Mouse (Mus musculus) lung, adult 2 months (tissue): ENCODE results near the gene Ror2. TPM values are rescaled to one million over a fixed set of nuclear protein-coding genes. Genes with fewer than 3 reads are reported as not detected.

Experiments
- DNase-seq: peaks from one replicate; pipeline ENCODE4 v3.0.0; 2022
- H3K4me1 ChIP-seq: fragments of 200-500 bp; 2 replicates; pipeline ENCODE4 v1.6.1; 2011; ENCODE audit warnings: low read length; ENCODE audit not compliant: control insufficient read depth, insufficient read depth
- H3K4me3 ChIP-seq: fragments of 200-500 bp; replicated peaks from 2 replicates; pipeline ENCODE3; 2011; ENCODE audit warnings: low read depth, mild to moderate bottlenecking, control low read depth, low read length; ENCODE audit errors: extremely low read depth
- CTCF ChIP-seq: fragments of 200-500 bp; IDR thresholded peaks from 2 replicates; pipeline ENCODE4 v1.5.1; 2011; ENCODE audit warnings: mild to moderate bottlenecking, low read length, control low read depth; ENCODE audit not compliant: insufficient read depth
- POLR2A ChIP-seq: fragments of 200-500 bp; IDR thresholded peaks from 2 replicates; pipeline ENCODE4 v1.6.1; 2011; ENCODE audit warnings: low read depth, mild to moderate bottlenecking, control low read depth, low read length, borderline replicate concordance; ENCODE audit errors: extremely low read depth
- WGBS: fragments of 180-500 bp; shearing (Covaris S2); methylation state at CpG from one replicate; pipeline ENCODE4 v1.1.7; 2018; 5-methylcytosine and 5-hydroxymethylcytosine counted together
- polyA plus RNA-seq: library from polyadenylated mRNA; depleted of rRNA; stranded (reverse); fragments of >200 nt; gene quantifications from 2 replicates; pipeline ENCODE4 v1.2.3, GENCODE M21; 2012

The Ror2 gene
- polyA plus RNA-seq, 1 experiment, result 4.3 TPM

DNA sequence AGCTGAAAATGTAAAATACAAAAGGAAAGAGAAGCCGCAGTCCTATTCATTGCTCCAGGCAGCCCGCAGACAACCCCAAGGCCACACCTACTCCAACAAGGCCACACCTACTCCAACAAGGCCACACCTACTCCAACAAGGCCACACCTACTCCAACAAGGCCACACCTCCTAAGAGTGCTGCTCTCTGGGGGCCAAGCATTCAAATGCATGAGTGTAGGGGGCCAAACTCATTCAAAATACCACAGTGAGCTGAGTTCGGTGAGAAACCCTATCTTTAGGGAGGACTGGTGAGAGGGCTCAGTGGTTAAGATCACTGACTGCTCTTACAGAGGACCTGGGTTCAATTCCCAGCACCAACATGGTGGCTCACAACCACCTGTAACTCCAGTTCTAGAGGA is 60.0 kb downstream of the Ror2 start:
- H3K4me1 ChIP-seq, result no peaks in the 10 kb centered on the region
- DNase-seq, result no peak
- TF ChIP-seq POLR2A (no peak), CTCF (no peak)
- 97% methylated on average over 3 of the region's 3 CpGs for WGBS
- H3K4me3 ChIP-seq, result no peak overlapping the region

DNA sequence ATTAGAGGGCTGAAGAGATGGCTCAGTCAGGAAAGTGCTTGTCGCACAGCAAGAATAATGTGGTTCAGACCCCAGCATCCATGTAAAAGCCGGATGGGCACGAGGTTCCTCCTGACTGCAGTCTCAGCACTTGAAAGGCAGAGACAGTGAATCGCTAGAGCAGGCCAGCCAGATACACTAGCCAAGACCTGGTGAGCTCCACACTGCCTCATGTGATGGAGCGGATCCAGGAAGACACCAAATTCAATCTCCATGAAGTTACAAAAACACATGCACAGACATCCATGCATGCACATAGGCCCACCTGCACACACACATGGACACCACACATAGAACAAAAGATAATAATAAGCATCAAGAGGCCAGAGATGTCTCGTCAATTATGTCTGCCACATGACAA is 64.7 kb downstream of the Ror2 start:
- Histone ChIP-seq H3K4me3 (no peak overlapping the region), H3K4me1 (no peaks in the 10 kb centered on the region; the same call in 1 of the 2 replicates)
- DNase-seq, result no peak
- WGBS, result 83% methylated on average over 6 of the region's 6 CpGs
- no peak for TF ChIP-seq POLR2A
- no peak for TF ChIP-seq CTCF

DNA sequence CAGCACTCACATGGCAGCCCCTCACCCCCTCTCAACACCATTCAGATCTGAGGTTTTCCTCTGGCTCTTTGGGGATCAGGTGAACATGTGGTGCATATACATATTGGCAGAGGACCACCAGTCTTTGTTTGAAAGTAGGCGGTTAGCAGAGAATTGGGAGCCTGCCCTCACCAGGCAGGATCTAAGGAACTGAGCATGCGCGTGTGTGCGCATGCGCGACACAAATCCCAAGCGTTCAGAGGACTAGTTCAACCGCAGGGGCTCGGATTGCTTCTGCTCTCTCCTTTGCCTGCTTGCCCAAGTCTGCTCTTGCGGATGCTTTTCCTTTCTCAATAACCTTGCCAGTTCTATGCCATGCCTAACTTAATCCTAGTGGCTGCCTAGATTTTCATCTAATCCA is 66.0 kb downstream of the Ror2 start:
- WGBS, result 93% methylated on average over 10 of the region's 10 CpGs
- no peak overlapping the region for H3K4me3 ChIP-seq
- DNase-seq, result no peak
- no peak for TF ChIP-seq POLR2A
- no peak for TF ChIP-seq CTCF
- H3K4me1 ChIP-seq, result no peaks in the 10 kb centered on the region; the same call in 1 of the 2 replicates

DNA sequence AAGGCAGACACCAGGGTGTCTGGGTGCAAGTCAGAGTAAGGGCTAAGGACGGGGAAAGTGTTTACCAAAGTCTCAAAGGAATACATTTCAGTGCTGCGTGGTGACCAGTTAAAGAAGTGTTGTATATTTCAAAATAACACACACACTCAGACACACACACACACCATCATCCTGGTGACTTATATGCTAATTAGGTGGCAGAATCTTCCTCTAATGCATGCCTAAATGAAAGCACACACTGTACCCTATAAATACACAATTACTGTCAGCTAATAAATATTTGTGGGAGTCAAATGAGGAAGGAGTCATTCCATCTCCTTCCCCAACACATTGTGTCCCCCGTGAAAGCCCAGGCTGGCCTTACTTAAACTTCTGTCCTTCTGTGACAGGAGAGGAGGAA is 66.5 kb downstream of the Ror2 start:
- Histone ChIP-seq H3K4me1 (no peaks in the 10 kb centered on the region; the same call in 1 of the 2 replicates), H3K4me3 (no peak overlapping the region)
- TF ChIP-seq POLR2A, result no peak
- no peak for DNase-seq
- 54% methylated on average over 3 of the region's 3 CpGs for WGBS

DNA sequence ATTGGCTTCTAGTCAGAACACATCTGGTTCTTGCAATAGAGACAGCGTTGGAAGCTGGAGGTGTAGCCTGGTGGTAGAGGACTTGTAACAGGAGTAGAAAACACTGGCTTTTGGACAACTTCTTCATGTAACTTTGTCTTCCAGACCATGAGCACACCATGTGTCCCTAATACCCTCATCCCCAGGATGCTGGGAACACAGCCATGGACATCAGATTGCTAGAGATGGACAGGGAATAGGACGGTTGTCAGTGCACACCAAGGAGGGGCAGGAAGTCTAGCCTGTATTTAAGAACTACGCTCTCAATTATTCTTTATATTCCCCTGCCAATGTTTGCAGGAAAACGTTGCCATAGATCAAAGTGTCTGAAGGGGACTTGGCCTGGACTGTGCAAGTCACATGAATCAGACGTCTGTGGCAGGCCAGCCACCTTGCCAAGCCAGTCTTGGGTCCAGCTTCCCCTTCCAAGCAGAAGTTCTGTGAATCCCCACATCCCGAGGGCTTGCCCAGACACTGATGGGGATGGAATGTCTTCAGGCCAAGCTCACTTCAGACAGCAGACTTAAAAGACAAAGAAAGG is 68.4 kb downstream of the Ror2 start:
- no peak for DNase-seq
- no peak for TF ChIP-seq POLR2A
- WGBS, result 29% methylated on average over 6 of the region's 6 CpGs
- Histone ChIP-seq H3K4me3 (no peak overlapping the region), H3K4me1 (no peaks in the 10 kb centered on the region; the same call in 1 of the 2 replicates)

DNA sequence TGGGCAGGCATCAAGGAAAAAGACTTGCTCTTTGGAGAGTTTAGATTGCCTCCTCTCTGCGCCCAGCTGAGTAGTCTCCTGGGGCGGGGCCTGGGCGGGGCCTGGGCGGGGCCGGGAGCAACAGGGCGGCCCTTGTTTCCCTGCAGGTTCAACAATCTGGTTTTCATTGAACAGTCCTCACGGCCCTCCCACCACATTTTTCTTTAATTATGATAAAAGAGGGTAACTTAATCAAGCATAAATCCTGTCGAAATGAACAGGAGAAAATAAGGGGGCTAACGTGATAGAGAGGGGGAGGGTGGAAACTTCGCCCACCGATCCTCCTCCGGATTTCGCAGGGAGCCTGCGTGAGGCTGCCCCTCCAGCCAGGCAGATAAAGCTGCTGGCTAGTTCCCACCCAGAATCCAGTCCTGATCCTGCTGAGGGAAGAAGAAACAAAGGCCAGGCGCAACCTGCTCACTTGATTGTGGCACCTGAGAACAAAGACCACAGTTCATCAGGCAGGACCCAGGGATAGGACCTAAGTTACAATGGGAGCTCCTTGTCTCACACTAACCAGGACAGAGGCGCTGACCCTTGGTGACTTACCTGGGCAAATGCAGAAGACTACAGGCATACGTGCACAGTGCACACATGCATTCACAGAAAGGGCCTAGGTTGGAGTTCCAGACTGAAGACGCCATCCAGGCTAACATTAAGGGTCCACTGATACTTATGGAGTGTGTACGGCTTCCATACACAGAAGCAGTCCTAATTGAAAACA is 73.8 kb downstream of the Ror2 start:
- TF ChIP-seq CTCF (no peak), POLR2A (no peak)
- WGBS, result 29% methylated on average over 19 of the region's 19 CpGs
- no peak for DNase-seq
- Histone ChIP-seq H3K4me3 (no peak overlapping the region), H3K4me1 (no peaks in the 10 kb centered on the region)

DNA sequence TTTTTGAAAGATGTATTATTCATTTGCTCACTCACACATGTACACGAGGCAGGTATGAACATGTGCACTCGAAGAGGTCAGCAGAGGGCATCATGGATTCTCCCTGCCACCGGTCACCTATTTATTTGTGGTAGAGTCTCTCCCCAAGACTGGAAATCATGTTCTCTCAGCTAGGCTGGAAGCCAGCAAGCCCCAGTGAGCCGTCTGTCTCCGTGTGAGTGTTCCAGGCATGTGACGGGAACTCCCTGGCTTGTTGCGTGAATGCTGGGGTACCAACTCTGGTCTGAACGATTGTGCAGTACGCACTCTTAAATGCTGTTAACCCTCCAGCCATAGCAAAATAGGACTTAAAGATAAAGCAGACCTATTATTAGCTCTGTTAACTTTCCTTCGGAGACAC is 77.4 kb downstream of the Ror2 start:
- TF ChIP-seq CTCF (no peak), POLR2A (no peak)
- H3K4me1 ChIP-seq, result no peaks in the 10 kb centered on the region
- DNase-seq, result no peak
- 70% methylated on average over 10 of the region's 10 CpGs for WGBS
- no peak overlapping the region for H3K4me3 ChIP-seq

DNA sequence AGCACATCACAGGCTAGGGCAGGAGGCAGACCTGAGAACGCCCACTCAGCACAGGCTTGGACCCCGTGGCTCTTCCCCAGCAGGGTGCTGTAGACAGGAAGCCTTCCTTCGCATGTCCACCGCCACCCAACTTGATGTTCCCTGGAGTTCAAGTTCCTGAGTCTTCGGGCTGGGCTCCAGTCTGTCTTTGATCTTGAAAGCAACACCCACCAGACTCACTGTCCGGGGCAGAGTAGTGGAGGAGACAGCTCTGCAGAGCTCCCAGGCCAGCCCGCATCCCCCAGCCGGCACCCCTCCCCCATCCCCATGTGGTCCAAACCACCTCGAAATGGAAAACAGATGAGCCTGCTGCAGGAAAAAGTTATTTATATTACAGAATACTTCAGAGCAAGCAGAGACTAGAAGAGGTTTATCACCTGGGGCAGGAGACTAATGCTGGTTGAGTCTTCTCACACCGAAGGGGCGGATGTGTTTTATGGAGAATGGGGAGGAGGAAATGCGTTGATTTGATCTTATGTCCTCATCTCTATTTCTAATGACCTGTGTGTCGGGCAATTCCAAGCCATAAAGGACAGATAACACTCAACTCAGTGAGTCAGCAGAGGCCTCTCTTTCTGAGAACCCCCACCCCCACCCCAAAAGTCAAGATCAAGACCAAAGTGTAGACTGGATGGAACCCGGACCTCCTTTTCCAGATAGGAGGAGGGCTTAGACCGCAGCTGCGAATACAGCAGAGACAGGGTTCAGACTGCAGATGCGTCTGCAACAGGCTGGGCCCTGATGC is 80.6 kb downstream of the Ror2 start:
- Histone ChIP-seq H3K4me3 (no peak overlapping the region), H3K4me1 (no peaks in the 10 kb centered on the region)
- 43% methylated on average over 17 of the region's 17 CpGs for WGBS
- TF ChIP-seq POLR2A (no peak), CTCF (no peak)
- no peak for DNase-seq

DNA sequence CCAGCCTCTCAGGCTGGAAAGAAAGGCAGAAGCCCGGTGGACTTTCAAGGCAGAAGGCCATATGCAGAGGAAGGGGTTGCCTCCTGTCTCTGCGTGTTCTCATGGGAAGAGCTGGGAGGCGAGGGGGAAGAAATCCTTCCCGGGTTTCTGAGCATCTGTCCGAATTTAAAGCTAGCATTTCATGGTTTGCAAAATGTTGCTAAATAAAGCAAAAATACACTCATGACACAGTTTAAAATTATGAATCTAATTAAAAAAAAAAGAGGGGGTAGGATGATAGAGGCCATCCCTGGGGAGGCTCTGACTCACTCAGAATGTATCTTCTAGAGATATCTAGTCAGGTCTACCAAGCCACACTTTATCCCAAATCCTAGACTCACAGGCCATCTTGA is 83.5 kb downstream of the Ror2 start:
- DNase-seq, result no peak
- WGBS, result 68% methylated on average over 5 of the region's 5 CpGs
- Histone ChIP-seq H3K4me3 (no peak overlapping the region), H3K4me1 (no peaks in the 10 kb centered on the region)
- TF ChIP-seq POLR2A, result no peak
- no peak for TF ChIP-seq CTCF
